Mouse (Mus musculus): ENCODE data around the gene Parl.

- TF ChIP-seq POLR2A (IDR thresholded peaks at IDR 0.05; ENCODE audit: control insufficient read depth, extremely low read depth, insufficient read depth, low read length, poor library complexity) = no peak
- no peak for TF ChIP-seq CTCF (IDR thresholded peaks at IDR 0.05; ENCODE audit: borderline replicate concordance, control insufficient read depth, extremely low read depth, insufficient read depth, low read length, poor library complexity)
These were observed 10.1 kb upstream of the Parl start for GRCm38 (mm10) chr16:20312272-20312671.

Data from thymus, adult 2 months (tissue).